Mouse (Mus musculus) kidney, postnatal 36 days (tissue): ENCODE measurements at regions not wholly inside any gene's neighbourhood (a gene's known extent, or its start where the extent isn't known, plus 50 kb on each side); places are given as distances from the start of the nearest gene placed in this dataset.

Source experiments
- DNase-seq, 2 experiments: peaks; one replicate each; pipeline ENCODE4 v3.0.0; 2021 to 2022; ENCODE audit warnings: mixed read lengths in 2 of 2

DNA sequence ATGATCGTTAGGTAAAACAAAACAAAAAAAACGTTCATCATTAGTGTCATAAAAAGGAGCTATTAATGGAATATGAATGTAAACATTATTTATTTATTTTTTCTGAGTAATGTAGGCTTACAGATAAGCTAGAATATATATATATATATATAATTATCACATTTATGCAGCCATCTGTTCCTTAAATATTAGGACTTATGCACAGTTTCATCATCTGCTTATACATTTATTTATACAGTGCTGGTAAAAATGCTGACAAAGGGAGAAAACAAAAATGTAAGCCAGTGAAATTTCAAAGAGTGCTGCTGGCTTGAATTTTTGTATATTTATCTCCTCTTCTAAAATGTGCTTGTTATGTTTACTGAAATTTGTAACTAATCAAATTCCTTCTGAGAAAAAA, 4841.7 kb upstream of the Gm7489 start:
- DNase-seq = no peak

DNA sequence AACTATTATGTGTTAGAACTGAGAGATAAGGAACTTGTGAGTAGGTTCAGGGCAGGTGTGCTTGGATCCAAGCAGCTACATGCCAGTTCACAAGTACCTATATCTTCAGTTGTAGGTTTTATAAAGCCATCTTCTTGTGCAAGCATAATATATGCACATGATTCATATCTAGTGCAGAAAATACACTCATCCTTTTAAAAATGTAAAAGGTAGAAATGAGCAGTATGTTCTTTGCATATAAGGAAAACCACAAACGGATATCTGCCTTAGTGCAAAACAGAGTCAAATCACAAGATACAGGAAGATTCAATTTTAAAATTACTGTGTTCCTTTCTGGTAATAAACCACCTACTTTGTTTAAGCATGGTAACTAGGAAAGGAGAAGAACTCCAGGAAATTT, 4819.6 kb upstream of the Gm7489 start:
- no peak for DNase-seq

DNA sequence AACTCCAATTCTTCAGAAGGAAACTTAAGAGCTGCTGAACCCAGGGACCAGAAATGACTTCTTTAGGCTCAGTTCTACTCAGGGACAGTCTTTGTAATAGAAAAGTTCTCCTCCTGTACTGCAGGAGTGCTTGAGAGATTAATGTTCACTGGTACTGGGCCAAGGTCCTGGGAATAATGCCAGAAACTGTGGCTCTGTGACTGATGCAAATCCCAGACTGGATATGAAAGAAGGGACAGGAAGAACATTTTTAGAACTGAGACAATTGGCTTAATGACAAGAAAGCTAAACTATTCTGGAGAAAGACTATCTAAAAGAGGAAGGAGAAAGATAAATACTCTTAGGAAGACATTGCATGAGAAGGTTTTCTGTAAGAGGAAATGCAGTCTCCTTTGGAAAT, 4818.8 kb upstream of the Gm7489 start:
- DNase-seq = peak; percentile 84 to 89

DNA sequence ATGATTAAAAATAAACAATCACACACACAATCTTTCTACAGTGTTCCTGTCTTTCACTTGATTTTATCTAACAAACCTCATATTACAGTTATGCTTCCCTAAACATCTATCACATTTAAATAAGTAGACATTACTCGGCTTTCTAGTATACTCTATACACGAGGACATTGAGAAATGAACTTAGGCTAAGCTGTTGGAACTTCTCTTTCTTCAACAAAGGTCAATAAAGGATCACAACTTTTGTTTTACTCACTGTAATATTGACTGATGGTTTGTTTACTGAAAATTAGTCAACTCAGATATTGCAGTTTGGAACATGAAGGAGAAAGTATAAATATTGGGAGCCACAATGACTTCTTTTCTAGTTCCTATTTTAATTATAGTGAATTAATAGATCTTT, 4818.3 kb upstream of the Gm7489 start:
- no peak for DNase-seq
